Mouse (Mus musculus): ENCODE measurements at regions not wholly inside any gene's neighbourhood (a gene's known extent, or its start where the extent isn't known, plus 50 kb on each side); places are given as distances from the start of the nearest gene placed in this dataset.
A peak's percentile ranks its signal among the peaks of the same experiment; 100 is the strongest.
"Not testable (repeated sequence)": the region's sequence is repeated elsewhere in the genome, so short reads cannot be mapped to it uniquely, and the experiment has no call there.

GRCm38 (mm10) chr5:3273140-3273539 is 68.1 kb upstream of the Cdk6 start:
- DNase-seq (ENCODE audit: low spot score); H3K36me3 ChIP-seq (replicated peaks; ENCODE audit: control insufficient read depth, insufficient read depth); H3K4me3 ChIP-seq (replicated peaks; ENCODE audit: low read length); H3K4me1 ChIP-seq (replicated peaks; ENCODE audit: control insufficient read depth, insufficient read depth, low read length); H3K27me3 ChIP-seq (ENCODE audit: control insufficient read depth, insufficient read depth, low read length); H3K9ac ChIP-seq; ATAC-seq (ENCODE audit: low FRiP score); H3K27ac ChIP-seq; H3K9me3 ChIP-seq (ENCODE audit: control insufficient read depth, low read length); H3K4me2 ChIP-seq (replicated peaks): not testable (repeated sequence)
- WGBS, result 87% methylated on average over 1 of the region's 1 CpGs

- WGBS, result 94% methylated on average over 16 of the region's 16 CpGs
- not testable (repeated sequence) for H3K4me1 ChIP-seq (replicated peaks; ENCODE audit: control insufficient read depth, insufficient read depth, low read length); H3K27me3 ChIP-seq (ENCODE audit: control insufficient read depth, insufficient read depth, low read length); H3K4me2 ChIP-seq (replicated peaks); H3K9me3 ChIP-seq (ENCODE audit: control insufficient read depth, low read length); H3K9ac ChIP-seq; DNase-seq (ENCODE audit: low spot score); H3K4me3 ChIP-seq (replicated peaks; ENCODE audit: low read length); ATAC-seq (ENCODE audit: low FRiP score); H3K36me3 ChIP-seq (replicated peaks; ENCODE audit: control insufficient read depth, insufficient read depth); H3K27ac ChIP-seq
These were observed 64.0 kb upstream of the Cdk6 start for GRCm38 (mm10) chr5:3277241-3277640.

- not testable (repeated sequence) for H3K4me1 ChIP-seq (replicated peaks; ENCODE audit: control insufficient read depth, insufficient read depth, low read length); H3K27me3 ChIP-seq (ENCODE audit: control insufficient read depth, insufficient read depth, low read length); ATAC-seq (ENCODE audit: low FRiP score); H3K4me2 ChIP-seq (replicated peaks); DNase-seq (ENCODE audit: low spot score); H3K27ac ChIP-seq; H3K9me3 ChIP-seq (ENCODE audit: control insufficient read depth, low read length); H3K9ac ChIP-seq; H3K4me3 ChIP-seq (replicated peaks; ENCODE audit: low read length); H3K36me3 ChIP-seq (replicated peaks; ENCODE audit: control insufficient read depth, insufficient read depth)
- WGBS, result 89% methylated on average over 5 of the region's 5 CpGs
These were observed 62.3 kb upstream of the Cdk6 start for GRCm38 (mm10) chr5:3278956-3279355.

DNA sequence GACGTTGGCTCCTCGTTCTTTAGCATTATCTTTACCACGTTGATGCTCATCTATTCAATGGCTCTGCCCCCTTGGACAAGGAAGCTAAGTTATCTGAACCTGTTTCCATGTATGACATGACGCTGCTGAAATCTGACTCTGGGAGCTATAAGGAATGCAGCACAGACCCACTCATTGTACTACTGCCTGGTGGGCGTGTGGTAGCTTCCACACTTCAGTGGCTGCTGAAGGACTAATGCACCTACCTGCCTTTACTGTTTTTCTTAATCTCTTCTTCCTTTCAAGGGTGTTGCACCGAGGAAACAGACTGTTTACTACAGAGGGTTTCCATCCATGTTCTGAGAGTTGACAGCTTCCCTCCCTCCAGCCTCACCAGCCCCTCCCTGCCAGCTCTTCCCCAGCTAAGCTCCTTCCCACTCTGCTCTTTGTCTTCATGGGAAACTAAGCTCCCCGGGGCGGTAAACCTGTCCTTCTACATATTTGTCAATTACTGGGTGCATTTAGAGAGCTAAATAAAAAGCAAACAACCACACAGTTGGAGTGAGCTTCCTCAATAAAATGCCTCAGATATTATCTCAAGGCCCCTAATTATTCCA is 59.3 kb upstream of the Cdk6 start:
- DNase-seq (ENCODE audit: low spot score), result not testable (repeated sequence)

DNA sequence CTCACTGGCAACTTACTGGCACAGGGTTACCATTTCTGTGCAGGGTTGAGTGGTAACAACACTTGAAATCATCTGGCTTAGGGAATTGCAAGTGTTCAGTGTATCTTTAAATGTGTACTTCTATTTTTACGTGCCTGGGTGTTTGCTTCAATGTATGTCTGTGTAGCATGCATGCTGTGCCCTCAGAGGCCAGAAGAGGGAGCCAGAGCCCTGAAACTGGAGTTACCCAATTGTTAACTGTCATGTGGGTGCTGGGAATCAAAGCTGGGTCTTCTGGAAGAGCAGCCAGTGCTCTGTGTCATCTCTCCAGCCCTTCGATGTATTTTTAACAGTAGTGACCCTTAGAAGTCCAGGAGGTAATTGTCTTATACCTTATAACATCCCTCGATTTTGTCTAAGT is 58.2 kb upstream of the Cdk6 start:
- H3K36me3 ChIP-seq (replicated peaks; ENCODE audit: control insufficient read depth, insufficient read depth), result no peaks in the 10 kb centered on the region
- 94% methylated on average over 3 of the region's 3 CpGs for whole genome bisulfite sequencing
- no peak for DNase-seq (ENCODE audit: low spot score)
- H3K27me3 ChIP-seq (ENCODE audit: control insufficient read depth, insufficient read depth, low read length), result no peaks in the 10 kb centered on the region
- no peak for ATAC-seq (ENCODE audit: low FRiP score)
- H3K4me1 ChIP-seq (replicated peaks; ENCODE audit: control insufficient read depth, insufficient read depth, low read length), result no peaks in the 10 kb centered on the region
- no peak overlapping the region for H3K9ac ChIP-seq
- no peak overlapping the region for H3K4me2 ChIP-seq (replicated peaks)
- H3K27ac ChIP-seq, result no peak overlapping the region
- H3K9me3 ChIP-seq (ENCODE audit: control insufficient read depth, low read length), result no peaks in the 10 kb centered on the region
- H3K4me3 ChIP-seq (replicated peaks; ENCODE audit: low read length), result no peak overlapping the region

More for the DNA sequence above, 59.3 kb upstream of the Cdk6 start:
- not testable (repeated sequence) for H3K4me1 ChIP-seq (replicated peaks; ENCODE audit: control insufficient read depth, insufficient read depth, low read length); ATAC-seq (ENCODE audit: low FRiP score); H3K27ac ChIP-seq; H3K36me3 ChIP-seq (replicated peaks; ENCODE audit: control insufficient read depth, insufficient read depth); H3K27me3 ChIP-seq (ENCODE audit: control insufficient read depth, insufficient read depth, low read length); H3K4me3 ChIP-seq (replicated peaks; ENCODE audit: low read length); H3K9me3 ChIP-seq (ENCODE audit: control insufficient read depth, low read length); H3K9ac ChIP-seq; H3K4me2 ChIP-seq (replicated peaks)
- 80% methylated on average over 8 of the region's 8 CpGs for WGBS

GRCm38 (mm10) chr5:3284335-3284734 is 57.0 kb upstream of the Cdk6 start:
- not testable (repeated sequence) for ATAC-seq (ENCODE audit: low FRiP score); H3K36me3 ChIP-seq (replicated peaks; ENCODE audit: control insufficient read depth, insufficient read depth); DNase-seq (ENCODE audit: low spot score); H3K4me2 ChIP-seq (replicated peaks); H3K27ac ChIP-seq; H3K9me3 ChIP-seq (ENCODE audit: control insufficient read depth, low read length); H3K9ac ChIP-seq; H3K4me3 ChIP-seq (replicated peaks; ENCODE audit: low read length); H3K4me1 ChIP-seq (replicated peaks; ENCODE audit: control insufficient read depth, insufficient read depth, low read length); H3K27me3 ChIP-seq (ENCODE audit: control insufficient read depth, insufficient read depth, low read length)
- 91% methylated on average over 1 of the region's 1 CpGs for WGBS

DNA sequence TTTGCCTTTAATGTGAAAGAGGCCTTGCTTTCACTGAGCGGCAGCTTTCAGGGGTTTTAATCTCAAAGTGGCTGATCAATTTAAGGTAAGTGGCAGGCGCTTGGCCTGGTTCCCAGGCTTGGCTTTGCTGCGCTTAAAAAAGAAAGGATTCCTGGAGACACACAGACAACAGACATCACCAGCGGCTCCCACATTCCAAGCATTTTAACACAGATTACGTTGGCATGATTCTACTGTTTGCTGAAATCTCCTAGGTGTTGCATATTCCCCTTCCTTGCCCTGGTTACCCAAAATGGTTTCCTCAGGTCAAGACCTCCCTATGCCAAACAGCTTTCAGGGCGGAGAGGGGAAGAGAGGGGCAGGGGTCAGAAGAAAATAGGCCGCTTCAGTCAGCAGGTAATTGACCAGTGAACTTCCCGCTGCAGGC is 51.3 kb upstream of the Cdk6 start:
- not testable (repeated sequence) for H3K36me3 ChIP-seq (replicated peaks; ENCODE audit: control insufficient read depth, insufficient read depth); H3K9ac ChIP-seq; H3K4me1 ChIP-seq (replicated peaks; ENCODE audit: control insufficient read depth, insufficient read depth, low read length); H3K4me3 ChIP-seq (replicated peaks; ENCODE audit: low read length); H3K9me3 ChIP-seq (ENCODE audit: control insufficient read depth, low read length); H3K27ac ChIP-seq; H3K27me3 ChIP-seq (ENCODE audit: control insufficient read depth, insufficient read depth, low read length); H3K4me2 ChIP-seq (replicated peaks)
- WGBS, result 13% methylated on average over 8 of the region's 8 CpGs
- DNase-seq (ENCODE audit: low spot score) (peak; percentile 65), ATAC-seq (ENCODE audit: low FRiP score) (peak; percentile 57)

Measured in hindbrain, embryonic 14.5 days (tissue).